Comparison of ENCODE assay signal across 9 mouse cellular contexts in genomic region chr16:5007067-5007466, GRCm38 (mm10). TPM values are rescaled to one million over a fixed set of nuclear protein-coding genes. Genes with fewer than 3 reads are reported as not detected.
DNase-seq lines count a peak whose midpoint lies in the region; ATAC-seq and TF ChIP-seq lines count a peak whose summit lies in the region.
"Had no signal": no experiment of that assay in that cellular context is flagged by ENCODE, and none has a peak within 500 bp of the region (broad histone marks: within the 10 kb centered on the region; RNA-seq: fewer than 3 reads in every experiment).

Gene Smim22 (plus strand): TSS chr16:5007288.

- no peaks in the 10 kb centered on the region for H3K27me3 ChIP-seq in testis, adult 2 months (ENCODE audit: control insufficient read depth, insufficient read depth, low read length)
- peaks cover 10% of the 10 kb centered on the region; the same call in 1 of the 2 replicates for H3K27me3 ChIP-seq in liver, embryonic 15.5 days
- H3K27me3 ChIP-seq: heart, embryonic 12.5 days had no signal

- peak; percentile 20; the same call in 1 of the 2 replicates for ATAC-seq in liver, embryonic 15.5 days (ENCODE audit: insufficient read depth)

- no peak within 1 kb of the TSS; the same call in 1 of the 2 replicates for H3K4me3 ChIP-seq in testis, adult 2 months (ENCODE audit: control insufficient read depth, low read depth, low read length)
- no peak within 1 kb of the TSS for H3K4me3 ChIP-seq in liver, embryonic 15.5 days (replicated peaks)
- H3K4me3 ChIP-seq: heart, embryonic 12.5 days had no signal

- H3K4me2 ChIP-seq in liver, embryonic 15.5 days = peak within 1 kb of the TSS; percentile 5; the same call in 1 of the 2 replicates
- H3K4me2 ChIP-seq: heart, embryonic 12.5 days had no signal

- peaks cover 12% of the 10 kb centered on the region; the same call in 1 of the 2 replicates for H3K4me1 ChIP-seq in testis, adult 2 months (ENCODE audit: control insufficient read depth, insufficient read depth, low read length)
- peaks cover 38% of the 10 kb centered on the region for H3K4me1 ChIP-seq in liver, embryonic 15.5 days (replicated peaks)

- TF ChIP-seq POLR2A in testis, adult 2 months (IDR thresholded peaks at IDR 0.05; ENCODE audit: control insufficient read depth, low read depth, low read length) = no peak

- H3K9me3 ChIP-seq in liver, embryonic 15.5 days (replicated peaks) = no peaks in the 10 kb centered on the region

- 63% methylated on average over 5 of the region's 5 CpGs for WGBS in liver, embryonic 15.5 days (ENCODE audit: insufficient replicate concordance)

- no peaks in the 10 kb centered on the region for H3K36me3 ChIP-seq in testis, adult 2 months (ENCODE audit: control insufficient read depth, insufficient read depth, low read length)
- 0 out of 2 replicates have a peak, but pooled peaks cover 3% of the 10 kb centered on the region for H3K36me3 ChIP-seq in liver, embryonic 15.5 days (replicated peaks)

- no peak for TF ChIP-seq CTCF in testis, adult 2 months (IDR thresholded peaks at IDR 0.05; ENCODE audit: control insufficient read depth, insufficient read depth, insufficient replicate concordance, low read depth, low read length)

- H3K9ac ChIP-seq in liver, embryonic 15.5 days = no peak within 1 kb of the TSS
- H3K9ac ChIP-seq: heart, embryonic 12.5 days had no signal

- DNase-seq in testis, postnatal 10 days (ENCODE audit: low spot score) = no peak
- DNase-seq in kidney, adult 18-20 months = peak; percentile 81
- peak; percentile 78 for DNase-seq in urinary bladder, postnatal 14 days (ENCODE audit: low spot score)
- DNase-seq in adrenal gland, postnatal 36 days = no peak
- no peak for DNase-seq in cerebellum, postnatal 25 days
- no peak for DNase-seq in layer of hippocampus, postnatal 25 days (ENCODE audit: extremely low spot score in 1 of 2, low spot score in 1 of 2)

- H3K27ac ChIP-seq in testis, adult 2 months (ENCODE audit: control insufficient read depth, insufficient read depth, low read depth, low read length) = peak within 1 kb of the TSS; percentile 22; the same call in 1 of the 2 replicates
- peak within 1 kb of the TSS; percentile 45; the same call in 1 of the 2 replicates for H3K27ac ChIP-seq in liver, embryonic 15.5 days (replicated peaks)

RNA-seq across cellular contexts. Expression of gene Smim22, which starts in this region (rescaled TPM):
- polyA plus RNA-seq in testis, adult 2 months (2012; rRNA removed) = 1.7 and 4.3 TPM in 2 replicates
- polyA plus RNA-seq in liver, embryonic 15.5 days (2015; fragmentation: Nextera tagmentation; extraction: Ambion mirVana) = 7.5 and 9.1 TPM in 2 replicates
- total RNA-seq in adrenal gland, postnatal 36 days (2021) = not detected
- not detected for total RNA-seq in layer of hippocampus, postnatal 25 days (2021)

Comparison
In these comparisons a context has a peak if more than half of its experiments do, and no peak if none do; other contexts are left out.
1. DNase-seq: peak in kidney, adult 18-20 months (single experiment) and urinary bladder, postnatal 14 days (single experiment); none in testis, postnatal 10 days (single experiment), adrenal gland, postnatal 36 days (0 of 2), cerebellum, postnatal 25 days (0 of 2) and layer of hippocampus, postnatal 25 days (0 of 2).